Comparison of ENCODE assay signal across 28 mouse cellular contexts in the genomic region with DNA sequence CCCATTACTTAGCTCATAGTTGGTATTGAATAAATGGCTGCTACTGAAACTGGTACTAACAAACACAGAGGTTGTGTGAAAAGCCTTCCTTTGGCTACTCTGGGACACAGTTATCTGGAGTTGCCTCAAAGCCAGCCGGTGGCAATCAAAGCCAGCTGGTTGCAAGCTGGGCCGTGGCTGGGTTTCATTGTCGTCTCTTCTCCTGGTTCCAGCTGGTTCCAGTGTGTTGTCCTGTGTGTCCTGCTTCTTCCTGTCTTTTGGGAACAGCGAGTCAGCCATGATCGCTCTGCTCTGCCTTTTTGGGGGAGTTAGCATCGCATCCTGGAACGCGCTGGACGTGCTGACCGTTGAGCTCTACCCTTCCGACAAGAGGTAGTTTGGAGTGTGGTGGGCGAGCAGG. TPM values are rescaled to one million over a fixed set of nuclear protein-coding genes. Genes with fewer than 3 reads are reported as not detected.
DNase-seq lines count a peak whose midpoint lies in the region; ATAC-seq and TF ChIP-seq lines count a peak whose summit lies in the region.
"Had no signal": no experiment of that assay in that cellular context is flagged by ENCODE, and none has a peak within 500 bp of the region (broad histone marks: within the 10 kb centered on the region; RNA-seq: fewer than 3 reads in every experiment).

No protein-coding gene starts in this region.

- peaks cover 4% of the 10 kb centered on the region; the same call in 1 of the 2 replicates for H3K36me3 ChIP-seq in forebrain, embryonic 12.5 days (replicated peaks)
- H3K36me3 ChIP-seq in forebrain, embryonic 11.5 days (ENCODE audit: control insufficient read depth, insufficient read depth, low read length): no peaks in the 10 kb centered on the region
- H3K36me3 ChIP-seq in kidney, adult 2 months (ENCODE audit: control insufficient read depth, insufficient read depth, low read length): no peaks in the 10 kb centered on the region
- peaks cover 8% of the 10 kb centered on the region for H3K36me3 ChIP-seq in embryonic facial prominence, embryonic 10.5 days (replicated peaks)
- peaks cover 17% of the 10 kb centered on the region for H3K36me3 ChIP-seq in limb, embryonic 10.5 days

- no peak overlapping the region for H3K9ac ChIP-seq in forebrain, embryonic 12.5 days
- no peak overlapping the region for H3K9ac ChIP-seq in forebrain, embryonic 11.5 days (ENCODE audit: low read length)
- H3K9ac ChIP-seq: forebrain, embryonic 15.5 days; heart, embryonic 12.5 days; liver, embryonic 12.5 days; liver, postnatal 0 days; midbrain, embryonic 12.5 days had no signal

- no peak for TF ChIP-seq CTCF in kidney, adult 2 months (conservative IDR thresholded peaks at IDR 0.05; ENCODE audit: insufficient read depth, insufficient read length, low read depth, low read length)

- no peak for ATAC-seq in forebrain, embryonic 12.5 days (ENCODE audit: low FRiP score)
- no peak for ATAC-seq in forebrain, embryonic 11.5 days (replicated peaks; ENCODE audit: low FRiP score)
- ATAC-seq: forebrain, embryonic 15.5 days; hindbrain, embryonic 16.5 days; liver, embryonic 12.5 days; liver, postnatal 0 days had no signal

- no peak overlapping the region for H3K4me3 ChIP-seq in forebrain, embryonic 12.5 days (replicated peaks)
- H3K4me3 ChIP-seq in forebrain, embryonic 11.5 days (ENCODE audit: low read depth, low read length): no peak overlapping the region
- no peak overlapping the region for H3K4me3 ChIP-seq in kidney, adult 2 months (ENCODE audit: insufficient read depth, low read depth, low read length)
- peak overlapping the region; percentile 11; the same call in 1 of the 2 replicates for H3K4me3 ChIP-seq in embryonic facial prominence, embryonic 10.5 days
- no peak overlapping the region for H3K4me3 ChIP-seq in limb, embryonic 10.5 days
- H3K4me3 ChIP-seq: forebrain, embryonic 15.5 days; gastrocnemius, adult 2 months; heart, embryonic 12.5 days; limb, embryonic 13.5 days; liver, embryonic 12.5 days; midbrain, embryonic 12.5 days; myocyte had no signal

- H3K27me3 ChIP-seq in forebrain, embryonic 12.5 days: no peaks in the 10 kb centered on the region; the same call in 1 of the 2 replicates
- H3K27me3 ChIP-seq in forebrain, embryonic 11.5 days (ENCODE audit: control insufficient read depth, insufficient read depth, low read length): no peaks in the 10 kb centered on the region
- no peaks in the 10 kb centered on the region for H3K27me3 ChIP-seq in kidney, adult 2 months (replicated peaks; ENCODE audit: control insufficient read depth, insufficient read depth, low read length)
- peaks cover 6% of the 10 kb centered on the region; the same call in 1 of the 2 replicates for H3K27me3 ChIP-seq in embryonic facial prominence, embryonic 10.5 days (replicated peaks; ENCODE audit: low read depth, poor library complexity, severe bottlenecking)
- no peaks in the 10 kb centered on the region for H3K27me3 ChIP-seq in limb, embryonic 10.5 days (ENCODE audit: low read depth, poor library complexity, severe bottlenecking)
- H3K27me3 ChIP-seq: forebrain, embryonic 15.5 days; heart, embryonic 12.5 days; limb, embryonic 13.5 days had no signal

- no peak for TF ChIP-seq POLR2A in kidney, adult 2 months (IDR thresholded peaks at IDR 0.05; ENCODE audit: low read depth, low read length)

- DNase-seq in forebrain, embryonic 11.5 days (ENCODE audit: low spot score): no peak
- DNase-seq in kidney, postnatal 10 days: peak; percentile 22
- no peak for DNase-seq in kidney, adult 2 months
- peak; percentile 44 for DNase-seq in embryonic facial prominence, embryonic 10.5 days (ENCODE audit: low spot score)
- DNase-seq in limb, embryonic 10.5 days (ENCODE audit: low spot score): no peak
- no peak for DNase-seq in retina, embryonic 14.5 days (ENCODE audit: low spot score)
- DNase-seq: adrenal gland, adult 8-10 months; cerebellum, adult 2 months; cerebellum, postnatal 14 days; gastrocnemius, adult 2 months; gastrocnemius, postnatal 36 days; heart, adult 18-20 months; kidney, adult 8-10 months; kidney, postnatal 25 days; liver, postnatal 0 days; spleen, adult 18-20 months; thymus, adult 2 months; thymus, postnatal 36 days had no signal

- whole genome bisulfite sequencing in forebrain, embryonic 12.5 days: 70% methylated on average over 12 of the region's 12 CpGs
- WGBS in forebrain, embryonic 11.5 days: 69% methylated on average over 12 of the region's 12 CpGs
- 70% methylated on average over 12 of the region's 12 CpGs for WGBS in kidney, adult 2 months
- WGBS in embryonic facial prominence, embryonic 10.5 days: 53% methylated on average over 12 of the region's 12 CpGs
- WGBS in limb, embryonic 10.5 days: 57% methylated on average over 12 of the region's 12 CpGs

- H3K4me1 ChIP-seq in forebrain, embryonic 12.5 days: peaks cover 11% of the 10 kb centered on the region
- H3K4me1 ChIP-seq in forebrain, embryonic 11.5 days (replicated peaks; ENCODE audit: control insufficient read depth, insufficient read depth, low read length): peaks cover 7% of the 10 kb centered on the region
- peaks cover 7% of the 10 kb centered on the region for H3K4me1 ChIP-seq in kidney, adult 2 months (ENCODE audit: control insufficient read depth, insufficient read depth, low read length)
- peaks cover 27% of the 10 kb centered on the region for H3K4me1 ChIP-seq in embryonic facial prominence, embryonic 10.5 days
- peaks cover 31% of the 10 kb centered on the region for H3K4me1 ChIP-seq in limb, embryonic 10.5 days

- peaks cover 4% of the 10 kb centered on the region; the same call in 1 of the 2 replicates for H3K9me3 ChIP-seq in forebrain, embryonic 12.5 days
- no peaks in the 10 kb centered on the region for H3K9me3 ChIP-seq in forebrain, embryonic 11.5 days (ENCODE audit: control insufficient read depth, low read length)
- H3K9me3 ChIP-seq in embryonic facial prominence, embryonic 10.5 days: no peaks in the 10 kb centered on the region
- no peaks in the 10 kb centered on the region for H3K9me3 ChIP-seq in limb, embryonic 10.5 days (replicated peaks)
- H3K9me3 ChIP-seq: forebrain, embryonic 15.5 days; heart, embryonic 12.5 days; midbrain, embryonic 12.5 days had no signal

- H3K27ac ChIP-seq in forebrain, embryonic 12.5 days: 0 out of 2 replicates have a peak overlapping the region, but pooled peaks have one; percentile 13
- no peak overlapping the region for H3K27ac ChIP-seq in forebrain, embryonic 11.5 days (ENCODE audit: low read depth, low read length)
- no peak overlapping the region for H3K27ac ChIP-seq in kidney, adult 2 months (ENCODE audit: insufficient read depth, low read depth, low read length)
- no peak overlapping the region for H3K27ac ChIP-seq in embryonic facial prominence, embryonic 10.5 days (replicated peaks)
- peak overlapping the region; percentile 66 for H3K27ac ChIP-seq in limb, embryonic 10.5 days
- H3K27ac ChIP-seq: forebrain, embryonic 15.5 days; gastrocnemius, adult 2 months; limb, embryonic 13.5 days; liver, embryonic 12.5 days; midbrain, embryonic 12.5 days had no signal

- H3K4me2 ChIP-seq in forebrain, embryonic 12.5 days: no peak overlapping the region
- H3K4me2 ChIP-seq in forebrain, embryonic 11.5 days (ENCODE audit: low read depth, low read length, severe bottlenecking): no peak overlapping the region
- H3K4me2 ChIP-seq: forebrain, embryonic 15.5 days; heart, embryonic 12.5 days; limb, embryonic 13.5 days; liver, embryonic 12.5 days; midbrain, embryonic 12.5 days had no signal

RNA-seq across cellular contexts. Expression of gene Sv2a, which starts 12.0 kb away (rescaled TPM):
- 22.9 and 24.3 TPM in 2 replicates for polyA plus RNA-seq in forebrain, embryonic 12.5 days (2016; fragmentation: Nextera tagmentation; extraction: Ambion mirVana)
- polyA plus RNA-seq in forebrain, embryonic 11.5 days (2014; fragmentation: Nextera tagmentation; extraction: Ambion mirVana): 8.2 and 9.0 TPM in 2 replicates
- polyA plus RNA-seq in kidney, adult 2 months (2012; rRNA removed): 20.8 and 27.3 TPM in 2 replicates
- polyA plus RNA-seq in embryonic facial prominence, embryonic 10.5 days (2016; fragmentation: Nextera tagmentation; extraction: Ambion mirVana): 3.0 and 3.9 TPM in 2 replicates
- 3.6 and 3.9 TPM in 2 replicates for polyA plus RNA-seq in limb, embryonic 10.5 days (2016; fragmentation: Nextera tagmentation; extraction: Ambion mirVana)

RNA-seq across cellular contexts. Expression of gene Sf3b4, which starts 20.8 kb away (rescaled TPM):
- polyA plus RNA-seq in forebrain, embryonic 12.5 days (2016; fragmentation: Nextera tagmentation; extraction: Ambion mirVana): 185 and 201 TPM in 2 replicates
- 230 and 253 TPM in 2 replicates for polyA plus RNA-seq in forebrain, embryonic 11.5 days (2014; fragmentation: Nextera tagmentation; extraction: Ambion mirVana)
- 52.6 and 57.3 TPM in 2 replicates for polyA plus RNA-seq in kidney, adult 2 months (2012; rRNA removed)
- polyA plus RNA-seq in embryonic facial prominence, embryonic 10.5 days (2016; fragmentation: Nextera tagmentation; extraction: Ambion mirVana): 299 and 302 TPM in 2 replicates
- 290 and 304 TPM in 2 replicates for polyA plus RNA-seq in limb, embryonic 10.5 days (2016; fragmentation: Nextera tagmentation; extraction: Ambion mirVana)

RNA-seq across cellular contexts. Expression of gene Bola1, which starts 26.5 kb away (rescaled TPM):
- 72.2 and 77.9 TPM in 2 replicates for polyA plus RNA-seq in forebrain, embryonic 12.5 days (2016; fragmentation: Nextera tagmentation; extraction: Ambion mirVana)
- 75.7 and 83.7 TPM in 2 replicates for polyA plus RNA-seq in forebrain, embryonic 11.5 days (2014; fragmentation: Nextera tagmentation; extraction: Ambion mirVana)
- 67.8 and 79.8 TPM in 2 replicates for polyA plus RNA-seq in kidney, adult 2 months (2012; rRNA removed)
- polyA plus RNA-seq in embryonic facial prominence, embryonic 10.5 days (2016; fragmentation: Nextera tagmentation; extraction: Ambion mirVana): 76.4 and 80.4 TPM in 2 replicates
- 74.2 and 76.5 TPM in 2 replicates for polyA plus RNA-seq in limb, embryonic 10.5 days (2016; fragmentation: Nextera tagmentation; extraction: Ambion mirVana)

RNA-seq across cellular contexts. Expression of gene Hist2h2ab, which starts 26.7 kb away (rescaled TPM):
- 1.1 and 1.7 TPM in 2 replicates for polyA plus RNA-seq in forebrain, embryonic 12.5 days (2016; fragmentation: Nextera tagmentation; extraction: Ambion mirVana)
- polyA plus RNA-seq in forebrain, embryonic 11.5 days (2014; fragmentation: Nextera tagmentation; extraction: Ambion mirVana): 0.71 TPM in 1 of 2 replicates, not detected in the other
- polyA plus RNA-seq in kidney, adult 2 months (2012; rRNA removed): 0.66 and 1.7 TPM in 2 replicates
- 0.92 and 1.4 TPM in 2 replicates for polyA plus RNA-seq in embryonic facial prominence, embryonic 10.5 days (2016; fragmentation: Nextera tagmentation; extraction: Ambion mirVana)
- polyA plus RNA-seq in limb, embryonic 10.5 days (2016; fragmentation: Nextera tagmentation; extraction: Ambion mirVana): 0.63 and 1.2 TPM in 2 replicates
- polyA plus RNA-seq: heart, embryonic 12.5 days; heart, postnatal 0 days; hindbrain, embryonic 16.5 days; limb, embryonic 13.5 days; midbrain, postnatal 0 days; myocyte had no signal

RNA-seq across cellular contexts. Expression of gene Hist2h2ac, which starts 27.7 kb away (rescaled TPM):
- 13.8 and 14.0 TPM in 2 replicates for polyA plus RNA-seq in forebrain, embryonic 12.5 days (2016; fragmentation: Nextera tagmentation; extraction: Ambion mirVana)
- 16.5 and 18.7 TPM in 2 replicates for polyA plus RNA-seq in forebrain, embryonic 11.5 days (2014; fragmentation: Nextera tagmentation; extraction: Ambion mirVana)
- 3.7 and 6.3 TPM in 2 replicates for polyA plus RNA-seq in kidney, adult 2 months (2012; rRNA removed)
- polyA plus RNA-seq in embryonic facial prominence, embryonic 10.5 days (2016; fragmentation: Nextera tagmentation; extraction: Ambion mirVana): 11.7 and 12.5 TPM in 2 replicates
- polyA plus RNA-seq in limb, embryonic 10.5 days (2016; fragmentation: Nextera tagmentation; extraction: Ambion mirVana): 11.7 and 16.3 TPM in 2 replicates

Comparison
In these comparisons a context has a peak if more than half of its experiments do, and no peak if none do; other contexts are left out.
1. H3K27ac ChIP-seq: peak in forebrain, embryonic 12.5 days (single experiment) and limb, embryonic 10.5 days (single experiment); none in forebrain, embryonic 11.5 days (single experiment), kidney, adult 2 months (single experiment) and embryonic facial prominence, embryonic 10.5 days (single experiment).
2. DNase-seq: peak in kidney, postnatal 10 days (single experiment) and embryonic facial prominence, embryonic 10.5 days (single experiment); none in forebrain, embryonic 11.5 days (single experiment), kidney, adult 2 months (single experiment), limb, embryonic 10.5 days (single experiment) and retina, embryonic 14.5 days (single experiment).